Mouse (Mus musculus) ES-Bruce4 (cell line): ENCODE results near the gene Bspry. TPM values are rescaled to one million over a fixed set of nuclear protein-coding genes. Genes with fewer than 3 reads are reported as not detected.

ENCODE experiments used
- H3K27ac ChIP-seq: 2 replicates; pipeline ENCODE4 v1.5.1; 2012; ENCODE audit warnings: low read length, inconsistent platforms; ENCODE audit not compliant: insufficient read depth
- H3K27me3 ChIP-seq: 2 replicates; pipeline ENCODE4 v1.6.1; 2012; ENCODE audit warnings: mild to moderate bottlenecking, low read length, inconsistent platforms; ENCODE audit not compliant: control insufficient read depth, poor library complexity, insufficient read depth, severe bottlenecking
- H3K36me3 ChIP-seq: 2 replicates; pipeline ENCODE4 v1.6.1; 2012; ENCODE audit warnings: inconsistent platforms, mild to moderate bottlenecking, low read length, moderate library complexity; ENCODE audit not compliant: control insufficient read depth, poor library complexity, insufficient read depth, severe bottlenecking
- H3K4me1 ChIP-seq: one replicate; pipeline ENCODE4 v1.8.1; 2011; ENCODE audit warnings: low read length; ENCODE audit not compliant: control insufficient read depth, insufficient read depth
- H3K4me3 ChIP-seq: 2 replicates; pipeline ENCODE4 v1.5.1; 2011; ENCODE audit warnings: low read depth, mild to moderate bottlenecking, low read length
- H3K9ac ChIP-seq: 2 replicates; pipeline ENCODE4 v1.6.1; 2012; ENCODE audit warnings: low read depth, mild to moderate bottlenecking, inconsistent platforms; ENCODE audit not compliant: poor library complexity, severe bottlenecking
- H3K9me3 ChIP-seq: replicated peaks from 2 replicates; pipeline ENCODE4 v1.6.1; 2012; ENCODE audit warnings: mild to moderate bottlenecking, low read length, inconsistent platforms; ENCODE audit not compliant: control insufficient read depth, poor library complexity, insufficient read depth, severe bottlenecking
- CTCF ChIP-seq: IDR thresholded peaks from one replicate; pipeline ENCODE4 v1.8.1; 2011; ENCODE audit warnings: low read depth, low read length
- EP300 ChIP-seq: IDR thresholded peaks from 2 replicates; pipeline ENCODE4 v1.6.1; 2011; ENCODE audit warnings: low read depth, low read length; ENCODE audit not compliant: insufficient read depth
- POLR2A ChIP-seq: IDR thresholded peaks from one replicate; pipeline ENCODE4 v1.8.1; 2011; ENCODE audit warnings: low read length; ENCODE audit not compliant: insufficient read depth
- polyA plus RNA-seq: library from polyadenylated mRNA; stranded (reverse); fragments of >200 nt; gene quantifications from 2 replicates; pipeline ENCODE4 v1.2.4, GENCODE M21; 2011; ENCODE audit warnings: low read depth; ENCODE audit not compliant: missing spikeins, insufficient read depth, insufficient read length

Bspry gene
- polyA plus RNA-seq, 1 experiment: 18.5 TPM

DNA sequence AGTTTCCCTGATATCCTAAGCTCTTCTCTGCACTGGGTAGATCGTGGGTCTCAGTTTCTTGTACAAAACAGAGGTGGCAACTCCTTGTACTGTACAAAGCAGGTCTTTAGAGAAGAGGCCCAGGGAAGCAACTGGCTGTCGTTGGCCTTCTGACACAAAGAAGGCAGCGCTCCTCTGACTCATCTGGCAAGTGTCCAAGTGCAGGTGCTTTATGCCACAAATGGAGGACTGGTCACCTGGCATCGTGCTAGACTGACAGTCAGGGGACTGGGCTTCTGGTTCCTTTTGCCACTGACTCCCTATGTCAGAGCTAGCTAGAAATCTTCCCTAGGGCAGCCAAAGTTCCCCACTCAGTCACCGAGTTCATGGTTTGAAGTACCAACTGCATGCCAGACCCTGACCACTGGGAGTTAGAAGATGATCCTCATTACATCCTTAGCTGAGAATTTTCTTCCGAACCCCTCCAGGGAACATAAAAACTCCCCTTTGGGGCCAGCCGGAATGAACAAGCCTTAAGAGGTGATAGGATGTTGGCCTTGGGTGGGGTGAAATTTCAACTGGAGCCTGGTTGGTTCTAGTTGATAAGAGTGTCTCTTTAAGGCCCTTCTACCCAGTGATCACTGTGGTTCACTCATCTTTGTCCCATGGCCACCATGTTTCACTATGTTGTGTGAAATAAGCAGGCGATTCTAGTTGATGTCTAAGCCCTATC lies 5.8 kb downstream of the Bspry start:
- no peaks in the 10 kb centered on the region for H3K27me3 ChIP-seq
- TF ChIP-seq EP300 (no peak), POLR2A (no peak), CTCF (no peak)
- H3K27ac ChIP-seq: no peak overlapping the region
- H3K4me1 ChIP-seq: no peaks in the 10 kb centered on the region
- no peak overlapping the region for H3K9ac ChIP-seq
- no peaks in the 10 kb centered on the region for H3K9me3 ChIP-seq
- H3K36me3 ChIP-seq: no peaks in the 10 kb centered on the region; the same call in 1 of the 2 replicates
- no peak overlapping the region for H3K4me3 ChIP-seq

DNA sequence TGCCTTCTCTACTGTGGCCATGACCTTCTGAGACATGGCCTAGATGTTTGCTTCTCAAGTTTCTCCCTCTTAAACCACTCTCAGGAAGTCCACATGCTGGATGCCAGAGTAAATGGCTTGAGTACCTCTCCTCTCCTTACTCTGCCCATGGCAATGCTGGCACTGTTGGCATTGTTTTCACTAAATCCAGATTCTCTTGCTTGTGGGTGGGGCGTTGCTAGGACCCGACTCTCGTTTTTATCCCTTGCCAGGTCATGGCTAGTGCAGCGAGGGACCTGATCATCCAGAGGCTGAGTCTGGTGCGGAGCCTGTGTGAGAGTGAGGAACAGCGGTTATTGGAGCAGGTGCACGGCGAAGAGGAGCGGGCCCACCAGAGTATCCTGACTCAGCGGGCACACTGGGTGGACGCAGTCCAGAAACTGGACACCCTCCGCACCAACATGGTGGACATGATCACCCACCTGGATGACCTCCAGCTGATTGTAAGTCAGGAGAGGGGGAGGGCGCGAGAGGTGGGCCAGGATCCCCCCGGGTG lies 6.4 kb downstream of the Bspry start:
- Histone ChIP-seq H3K36me3 (no peaks in the 10 kb centered on the region; the same call in 1 of the 2 replicates), H3K4me1 (no peaks in the 10 kb centered on the region), H3K4me3 (no peak overlapping the region), H3K27me3 (no peaks in the 10 kb centered on the region), H3K9me3 (no peaks in the 10 kb centered on the region), H3K27ac (no peak overlapping the region), H3K9ac (no peak overlapping the region)
- no peak for TF ChIP-seq POLR2A
- no peak for TF ChIP-seq EP300
- no peak for TF ChIP-seq CTCF

GRCm38 (mm10) chr4:62487172-62487571 lies 7.3 kb downstream of the Bspry start:
- Histone ChIP-seq H3K36me3 (no peaks in the 10 kb centered on the region; the same call in 1 of the 2 replicates), H3K9me3 (no peaks in the 10 kb centered on the region), H3K4me1 (no peaks in the 10 kb centered on the region), H3K27me3 (no peaks in the 10 kb centered on the region), H3K9ac (no peak overlapping the region), H3K4me3 (no peak overlapping the region), H3K27ac (no peak overlapping the region)
- no peak for TF ChIP-seq EP300
- no peak for TF ChIP-seq POLR2A
- TF ChIP-seq CTCF: no peak

DNA sequence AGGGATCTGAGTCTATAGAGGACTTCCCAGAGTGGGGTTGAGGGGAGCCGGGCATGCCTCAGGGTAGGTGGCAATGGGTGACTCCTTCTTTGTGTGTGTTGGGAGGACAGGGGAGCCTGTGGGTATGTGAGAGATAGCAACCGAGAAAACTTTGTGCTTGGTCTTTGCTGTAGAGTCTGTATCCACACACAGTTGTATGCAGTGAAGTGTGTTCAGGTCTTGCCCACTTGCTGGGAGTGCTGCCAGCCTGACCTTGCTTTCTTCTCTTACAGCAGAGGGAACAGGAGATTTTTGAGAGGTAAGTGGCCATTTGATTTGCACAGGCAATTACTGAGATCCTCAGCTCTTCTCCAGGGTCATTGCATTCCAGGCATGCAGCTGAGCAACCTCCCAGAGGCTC lies 8.1 kb downstream of the Bspry start:
- H3K27me3 ChIP-seq: no peaks in the 10 kb centered on the region
- no peaks in the 10 kb centered on the region for H3K9me3 ChIP-seq
- no peak for TF ChIP-seq CTCF
- no peak for TF ChIP-seq EP300
- TF ChIP-seq POLR2A: no peak
- H3K27ac ChIP-seq: no peak overlapping the region
- no peak overlapping the region for H3K9ac ChIP-seq
- no peak overlapping the region for H3K4me3 ChIP-seq
- H3K4me1 ChIP-seq: no peaks in the 10 kb centered on the region
- no peaks in the 10 kb centered on the region; the same call in 1 of the 2 replicates for H3K36me3 ChIP-seq

- Histone ChIP-seq H3K27ac (no peak overlapping the region), H3K4me3 (no peak overlapping the region), H3K27me3 (no peaks in the 10 kb centered on the region), H3K4me1 (no peaks in the 10 kb centered on the region), H3K9ac (no peak overlapping the region), H3K9me3 (no peaks in the 10 kb centered on the region), H3K36me3 (no peaks in the 10 kb centered on the region; the same call in 1 of the 2 replicates)
- TF ChIP-seq CTCF: no peak
- no peak for TF ChIP-seq EP300
- TF ChIP-seq POLR2A: no peak
Observed at GRCm38 (mm10) chr4:62492682-62493081, 12.8 kb downstream of the Bspry start.

DNA sequence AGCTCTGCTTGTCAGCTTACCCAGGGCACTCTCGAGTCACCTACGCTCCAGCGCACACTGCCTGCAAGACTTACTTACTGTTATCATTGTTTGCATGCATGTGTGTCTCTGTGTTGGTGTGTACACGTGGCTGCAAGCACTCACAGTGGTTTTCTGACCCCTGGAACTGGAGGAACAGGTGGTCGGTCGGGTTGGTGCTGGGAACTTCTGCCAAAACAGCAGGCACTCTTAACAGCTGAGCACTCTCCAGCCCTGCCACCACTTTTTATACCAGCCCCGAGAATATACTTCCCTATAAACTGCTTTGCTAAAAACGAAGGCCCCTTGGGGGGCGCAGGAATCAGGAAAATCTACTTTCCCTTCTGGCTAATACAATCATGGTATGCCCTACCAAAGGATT lies 14.4 kb downstream of the Bspry start:
- H3K36me3 ChIP-seq: no peaks in the 10 kb centered on the region
- no peak overlapping the region for H3K4me3 ChIP-seq
- no peak overlapping the region for H3K27ac ChIP-seq
- TF ChIP-seq EP300: no peak
- no peak for TF ChIP-seq CTCF
- no peak for TF ChIP-seq POLR2A
- no peaks in the 10 kb centered on the region for H3K9me3 ChIP-seq
- no peaks in the 10 kb centered on the region for H3K4me1 ChIP-seq
- H3K9ac ChIP-seq: no peak overlapping the region
- no peaks in the 10 kb centered on the region for H3K27me3 ChIP-seq
